Mouse (Mus musculus): ENCODE results near the gene Syt8.
A peak's percentile ranks its signal among the peaks of the same experiment; 100 is the strongest.

The Syt8 gene

DNA sequence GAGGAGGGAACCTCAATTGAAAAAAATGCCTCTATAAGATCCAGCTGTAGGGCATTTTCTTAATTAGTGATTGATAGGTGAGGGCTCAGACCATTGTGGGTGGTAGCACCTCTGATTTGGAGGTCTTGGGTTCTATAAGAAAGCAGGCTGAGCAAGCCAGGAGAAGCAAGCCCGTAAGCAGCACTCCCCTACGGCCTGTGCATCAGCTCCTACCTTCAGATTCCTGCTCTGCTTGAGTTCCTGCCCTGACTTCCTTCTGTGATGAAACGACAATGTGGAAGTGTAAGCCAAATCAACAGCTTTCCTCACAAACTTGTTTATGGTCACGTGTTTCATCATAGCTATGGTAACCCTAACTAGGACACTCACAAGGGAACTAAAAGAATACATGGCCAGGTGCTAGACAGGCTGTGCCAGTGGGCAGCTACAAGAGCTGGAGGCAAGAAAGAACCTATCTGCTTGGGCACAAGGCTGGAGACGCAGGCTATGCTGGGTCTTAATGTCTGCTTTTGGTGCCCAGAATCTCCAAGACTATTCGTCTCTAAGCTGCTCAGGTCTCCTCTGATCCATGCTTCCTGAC lies 14.5 kb downstream of the Syt8 start:
- DNase-seq, result no peak

DNA sequence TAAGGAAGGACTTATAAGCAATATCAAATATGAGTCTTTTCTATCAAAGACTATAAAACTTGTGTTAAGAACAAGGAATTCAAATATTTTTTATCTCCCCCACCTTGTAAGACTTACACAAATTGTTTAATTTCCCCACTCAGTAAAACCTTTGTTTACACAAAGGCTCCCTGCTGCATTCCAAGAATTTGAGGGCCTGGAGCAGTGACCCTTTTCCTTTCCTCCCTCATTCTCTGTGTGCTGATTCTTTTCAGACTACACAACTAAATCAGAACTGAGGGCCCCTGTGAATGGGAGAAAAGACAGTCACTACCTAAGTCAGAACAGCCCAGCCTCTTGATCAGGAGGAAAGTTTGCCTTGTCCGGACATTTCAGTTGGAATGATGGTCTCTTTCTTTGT lies 20.1 kb downstream of the Syt8 start:
- DNase-seq, result no peak

DNA sequence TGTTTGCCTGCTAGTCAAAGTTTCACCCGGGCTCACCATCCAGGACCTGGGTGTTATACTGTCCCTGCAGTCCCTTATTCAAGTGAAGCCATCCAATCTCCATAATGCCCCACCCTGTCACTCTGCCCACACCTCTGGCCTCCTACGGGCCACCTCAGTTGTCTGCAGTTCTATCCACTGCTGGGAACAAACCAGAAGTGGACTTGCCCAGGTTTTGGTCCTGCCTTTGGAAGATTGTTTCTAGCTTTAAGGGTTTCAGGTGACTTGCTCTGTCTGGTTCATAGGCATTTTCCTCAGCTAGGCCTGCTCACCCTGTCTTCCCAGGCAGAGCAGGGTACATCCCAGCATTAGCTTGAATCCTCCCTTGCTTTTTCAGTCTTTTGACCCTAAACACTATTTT lies 20.6 kb downstream of the Syt8 start:
- DNase-seq, result peak in 1 of 2 experiments; percentile 16

DNA sequence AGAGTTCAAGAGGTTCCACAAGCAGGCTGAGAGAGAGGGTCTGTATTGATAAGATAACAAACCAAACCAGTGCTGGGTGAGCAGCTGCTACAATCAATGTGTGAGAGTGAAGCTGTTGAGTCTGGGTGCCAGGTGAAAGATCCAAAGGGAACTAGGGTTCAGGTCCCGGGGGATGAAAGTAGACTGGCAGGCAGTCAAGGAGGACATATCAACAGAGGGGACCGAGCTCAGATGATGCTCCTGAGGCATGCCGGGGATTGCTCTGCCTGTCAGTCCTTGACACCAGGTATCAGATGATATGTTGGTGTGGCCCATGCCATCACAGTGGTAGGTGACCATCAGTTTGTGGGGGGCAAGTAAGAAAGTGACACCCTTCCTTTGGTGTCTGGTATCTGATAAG lies 22.2 kb downstream of the Syt8 start:
- DNase-seq, result peak in 1 of 2 experiments; percentile 19

DNA sequence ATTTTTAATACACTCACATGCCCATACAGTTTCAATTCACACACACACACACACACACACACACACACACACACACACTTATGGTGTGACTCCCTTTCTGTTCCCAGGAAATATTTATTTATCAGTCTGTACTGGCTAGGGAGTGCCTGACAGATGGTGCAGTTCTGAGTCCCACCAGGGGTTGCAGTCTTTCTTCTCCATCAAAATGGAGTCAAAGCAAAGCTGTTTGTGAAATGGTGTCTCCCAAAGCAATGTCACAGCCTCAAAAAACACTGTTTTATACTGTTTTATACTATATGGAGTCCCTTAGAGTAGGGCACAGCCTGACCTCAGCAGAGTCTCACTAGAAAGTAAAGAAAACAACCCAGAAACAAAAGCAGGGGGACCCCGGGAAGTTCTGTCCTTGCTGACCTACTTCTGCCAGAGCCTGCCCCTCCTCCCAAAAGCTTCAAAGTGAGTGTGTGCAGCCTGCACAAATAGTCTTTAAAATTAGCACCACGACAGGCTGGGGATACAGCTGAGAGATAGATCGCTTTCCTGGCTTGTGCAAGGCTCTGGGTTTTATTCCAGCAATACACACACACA lies 22.7 kb downstream of the Syt8 start:
- peak; percentile 59 to 64 for DNase-seq

DNA sequence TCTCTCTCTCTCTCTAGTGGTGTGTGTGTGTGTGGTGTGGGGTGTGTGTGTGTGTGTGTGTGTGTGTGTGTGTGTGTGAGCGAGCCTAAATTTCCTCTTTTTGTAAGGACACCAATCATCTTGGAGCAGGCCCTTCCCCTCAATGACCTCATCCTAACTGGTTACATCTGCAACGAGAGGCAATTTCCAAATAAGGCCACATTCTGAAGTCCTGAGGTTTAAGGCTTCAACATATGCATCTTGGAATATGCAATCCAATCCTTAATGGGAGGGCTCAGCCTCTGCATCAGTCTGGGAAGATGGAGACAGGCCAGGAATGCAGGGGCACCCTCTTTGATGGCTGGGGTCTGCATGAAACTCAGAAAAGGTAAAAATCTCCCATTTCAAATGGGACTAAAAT lies 23.4 kb downstream of the Syt8 start:
- DNase-seq, result peak; percentile 39 to 58

DNA sequence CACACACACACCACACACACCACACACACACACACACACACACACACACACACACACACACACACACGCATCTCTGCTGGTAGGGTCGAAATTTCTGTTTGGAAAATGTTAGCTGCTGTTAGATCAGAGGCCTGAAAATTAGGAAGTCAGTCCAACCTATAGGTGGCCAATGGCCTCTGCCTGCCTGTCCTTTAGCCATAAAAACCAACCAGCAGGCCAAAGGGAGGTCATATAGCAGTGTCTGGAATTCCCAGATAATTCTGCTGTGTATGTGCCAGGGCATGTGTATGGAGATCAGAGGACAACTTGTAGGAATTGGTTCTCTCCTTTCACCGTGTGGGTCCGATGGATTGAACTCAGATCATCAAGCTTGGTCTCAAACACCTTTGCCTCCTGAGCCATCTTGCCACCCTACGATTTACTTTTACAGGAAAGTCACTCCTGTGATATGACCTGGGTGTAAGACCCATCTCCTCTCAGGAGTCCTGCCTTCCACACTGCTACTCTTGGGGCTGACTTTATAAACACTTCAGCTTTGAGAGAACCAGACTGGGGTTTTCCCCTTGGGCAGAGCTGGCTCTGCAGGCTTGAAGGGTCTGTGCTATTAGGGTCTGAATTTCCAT lies 24.1 kb downstream of the Syt8 start:
- DNase-seq, result peak in 1 of 2 experiments; percentile 17

DNA sequence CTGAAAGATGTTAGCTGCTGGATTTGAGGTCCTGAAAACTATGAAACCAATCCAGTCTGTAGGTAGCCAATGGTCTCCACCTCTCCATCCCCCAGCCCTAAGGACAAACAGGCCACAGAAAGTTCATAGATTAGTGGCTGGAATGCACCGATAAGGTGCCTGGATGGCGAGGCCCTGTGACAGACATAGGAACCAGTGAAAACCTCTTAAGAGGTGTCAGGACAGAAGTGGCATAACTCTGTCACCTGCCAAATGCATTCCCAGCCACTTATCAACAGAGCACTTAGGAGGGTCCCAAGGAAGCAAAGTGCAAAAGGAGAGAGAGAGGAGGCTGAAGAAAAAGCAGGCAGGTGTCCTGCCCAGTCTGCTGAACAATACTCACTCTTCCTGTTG lies 24.6 kb downstream of the Syt8 start:
- peak in 1 of 2 experiments; percentile 36 for DNase-seq

DNA sequence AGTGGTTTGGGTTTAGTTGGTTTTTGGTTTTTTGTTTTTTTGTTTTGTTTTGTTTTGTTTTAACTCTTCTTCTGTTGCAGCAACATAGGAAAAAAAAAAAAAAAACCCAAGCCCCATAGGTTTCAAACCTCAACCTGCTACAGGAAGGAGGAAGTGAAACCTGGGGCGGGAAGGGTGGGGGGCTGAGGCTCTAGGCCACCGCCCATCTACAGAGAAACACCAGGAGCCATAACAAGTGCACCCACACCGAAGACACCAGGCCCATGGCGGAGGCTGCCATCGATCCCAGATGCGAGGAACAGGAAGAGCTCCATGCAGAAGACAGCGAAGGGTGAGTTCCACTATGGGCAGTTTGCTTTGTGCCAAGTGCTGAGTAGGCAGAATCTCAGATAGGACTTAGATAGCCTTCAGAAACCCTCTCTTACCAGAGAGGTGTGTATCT lies 26.0 kb downstream of the Syt8 start, which contains the start of gene Lsp1:
TSS of gene Lsp1 (plus strand) at position 174 of the 442 bp plus-strand sequence.
- DNase-seq, result peak in 1 of 2 experiments; percentile 30

DNA sequence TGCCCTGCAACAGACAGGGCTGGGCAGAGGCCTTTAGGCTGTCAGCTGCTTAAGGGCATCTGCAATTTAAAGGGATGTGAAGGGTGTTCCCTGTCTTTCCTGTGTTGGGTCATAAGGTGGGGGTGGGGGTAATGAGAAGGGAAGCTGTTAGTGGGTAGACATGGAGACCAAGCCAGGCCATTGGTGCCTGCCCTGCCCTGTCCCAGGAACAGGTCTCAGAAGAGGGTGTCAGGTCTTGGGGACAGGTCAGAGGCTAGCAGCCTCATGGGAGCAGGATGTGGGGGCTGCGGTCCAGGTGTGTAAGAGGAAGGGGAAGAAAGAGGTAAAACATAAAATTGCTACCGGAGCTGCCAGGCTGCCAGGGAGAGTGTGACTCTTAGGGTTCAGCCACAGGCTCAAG lies 26.8 kb downstream of the Syt8 start:
- peak in 1 of 2 experiments; percentile 31 for DNase-seq

DNA sequence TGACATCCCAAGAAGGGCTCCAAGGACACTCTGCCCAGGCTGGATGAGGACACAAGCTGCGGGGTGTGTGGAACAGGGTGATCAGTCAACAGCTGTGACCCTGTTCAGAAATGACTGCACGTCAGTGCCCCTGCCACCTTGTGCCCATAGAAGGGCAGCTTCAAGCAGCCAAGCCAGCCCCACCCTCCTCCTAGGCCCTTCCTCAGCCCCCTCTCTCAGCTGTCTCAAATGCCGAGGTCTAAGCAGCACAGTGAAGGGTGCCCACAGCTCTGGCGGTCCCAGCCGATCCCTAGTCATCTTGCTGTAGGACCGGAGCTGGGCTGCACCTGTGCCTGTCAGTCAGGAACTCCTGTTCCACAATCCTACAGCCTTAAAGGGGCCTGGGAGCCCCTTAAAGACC lies 27.5 kb downstream of the Syt8 start:
- peak in 1 of 2 experiments; percentile 20 for DNase-seq

DNA sequence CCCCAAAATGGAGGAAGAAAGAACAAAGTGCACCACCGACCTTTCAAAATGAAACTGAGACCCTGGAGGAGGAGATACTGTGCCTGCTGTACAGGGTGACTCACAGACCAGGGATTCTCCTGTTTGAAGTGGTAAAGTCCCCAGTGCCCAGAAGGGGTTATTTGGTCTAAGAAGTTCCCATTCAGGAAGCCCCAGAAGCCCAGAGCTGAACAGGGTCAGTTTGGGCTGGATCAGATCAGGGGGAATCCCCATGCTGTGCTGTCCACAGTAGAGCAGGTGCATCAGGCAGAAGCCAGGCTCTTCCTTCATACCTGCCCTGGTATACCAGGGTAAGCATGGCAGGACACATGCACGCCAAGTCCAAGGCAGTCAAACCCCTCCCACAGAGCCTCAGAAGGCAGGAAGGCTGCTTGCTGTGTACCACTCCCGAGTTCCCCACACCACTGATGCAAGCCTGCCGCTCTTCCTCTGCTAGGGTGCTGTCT lies 28.0 kb downstream of the Syt8 start:
- DNase-seq, result peak in 1 of 2 experiments; percentile 22

DNA sequence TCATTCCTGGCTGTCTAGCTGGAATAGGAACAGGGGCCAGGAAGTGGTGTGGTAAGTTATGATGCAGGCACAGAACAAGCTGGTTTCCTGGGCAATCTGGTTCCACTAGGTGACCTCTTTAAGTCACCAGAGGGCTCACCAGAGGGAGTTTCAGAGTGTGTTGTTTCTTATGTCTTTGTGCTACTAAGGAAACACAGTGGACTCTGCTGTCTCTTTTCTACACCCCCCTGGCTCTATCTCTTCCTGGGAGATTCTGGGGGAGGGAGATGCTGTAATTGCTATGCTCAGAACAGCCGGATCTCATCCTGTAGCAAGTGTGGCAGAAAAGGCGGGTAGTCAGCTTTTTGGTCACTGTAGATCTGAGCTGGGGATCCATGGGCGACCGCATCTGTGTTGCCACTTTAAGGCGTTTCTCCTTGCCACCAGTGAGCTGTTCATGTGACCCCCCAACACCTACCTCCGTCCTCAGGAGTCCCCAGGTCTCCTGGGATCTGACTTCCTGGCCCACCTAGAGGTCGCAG lies 35.6 kb downstream of the Syt8 start:
- no peak for DNase-seq

DNA sequence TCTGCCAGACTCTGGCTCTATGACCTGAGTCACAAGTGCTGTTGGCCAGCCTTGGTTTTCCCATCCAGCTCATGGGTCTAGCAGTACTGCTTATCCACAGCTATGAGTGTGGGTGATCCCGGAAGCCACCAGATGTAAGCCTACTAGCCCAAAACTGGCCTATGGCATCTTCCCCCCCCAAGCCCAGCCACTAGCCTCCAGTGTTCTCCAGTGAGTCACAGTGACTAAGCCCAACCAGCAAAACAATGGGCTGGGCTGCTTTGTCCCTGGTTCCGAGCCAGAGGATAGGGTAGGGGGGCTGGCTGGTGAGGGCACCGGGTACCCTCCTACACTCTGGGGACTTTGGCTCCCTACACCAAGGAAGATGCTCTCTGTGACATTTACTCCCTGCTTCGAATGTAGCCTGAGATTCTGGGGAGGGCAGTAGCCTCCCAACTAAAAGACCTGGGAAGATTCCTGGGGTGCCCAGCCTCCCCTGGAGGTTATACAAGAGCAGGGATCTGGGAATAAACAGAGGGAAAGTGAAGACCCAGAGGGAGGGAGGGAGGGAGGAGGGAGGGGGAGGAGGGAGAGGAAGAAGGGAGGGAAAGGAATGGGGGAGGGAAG lies 36.3 kb downstream of the Syt8 start:
- DNase-seq, result peak; percentile 67 to 78

DNA sequence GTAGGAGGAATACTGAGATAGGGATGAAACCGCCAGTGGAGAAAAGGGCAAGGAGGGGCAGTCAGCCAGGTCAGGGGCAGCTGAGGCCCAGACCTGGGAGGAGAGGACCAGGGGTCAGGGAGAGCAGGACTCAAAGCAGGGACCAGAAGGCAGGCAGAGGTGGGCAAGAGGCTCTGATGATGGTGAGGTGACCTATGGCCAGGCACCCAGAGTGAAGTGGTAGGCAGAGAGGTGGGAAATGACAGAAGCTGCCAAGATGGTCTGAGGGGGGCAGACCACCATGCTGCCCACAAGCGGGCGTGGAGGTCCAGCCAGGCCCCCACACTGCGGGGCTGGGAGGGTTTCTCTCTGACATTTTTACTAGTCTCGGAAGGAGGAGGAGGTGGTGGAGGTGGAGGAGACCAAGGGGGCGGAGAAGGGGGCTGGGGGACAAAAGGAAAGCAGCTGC lies 36.8 kb downstream of the Syt8 start:
- DNase-seq, result no peak

DNA sequence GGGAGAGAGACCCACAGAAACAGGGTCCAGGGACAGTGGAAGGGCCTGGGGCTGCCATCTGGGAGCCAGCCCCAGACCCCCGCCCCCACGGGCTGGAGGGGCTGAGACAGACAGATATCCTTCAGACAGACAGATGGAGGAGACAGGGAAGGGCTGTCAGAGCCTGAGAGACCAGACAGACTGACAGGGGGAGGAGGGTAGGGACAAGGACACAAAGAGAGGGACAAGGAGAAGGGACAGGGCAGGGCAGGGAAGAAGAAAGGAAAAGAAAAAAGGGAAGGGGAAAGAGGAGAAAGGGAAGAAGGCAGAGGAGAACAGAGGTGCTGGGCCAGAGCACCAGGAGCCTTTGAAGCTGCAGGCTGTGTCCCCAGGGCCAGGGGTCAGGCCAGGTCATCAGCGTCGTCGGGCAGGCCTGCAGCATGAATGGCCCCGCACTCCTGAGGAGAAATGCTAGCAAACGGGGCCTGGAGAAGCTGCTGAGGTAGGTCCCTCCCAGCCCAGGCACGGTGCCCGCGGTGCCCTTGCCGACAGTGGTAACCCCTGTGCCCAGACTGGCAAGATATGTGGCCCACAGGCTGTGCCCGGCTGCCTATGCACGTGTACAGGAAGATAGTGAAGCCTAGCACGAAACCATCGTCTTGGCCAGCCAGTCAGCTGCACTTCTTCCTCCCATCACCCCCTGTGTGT lies 37.4 kb downstream of the Syt8 start:
- DNase-seq, result peak in 1 of 2 experiments; percentile 29

DNA sequence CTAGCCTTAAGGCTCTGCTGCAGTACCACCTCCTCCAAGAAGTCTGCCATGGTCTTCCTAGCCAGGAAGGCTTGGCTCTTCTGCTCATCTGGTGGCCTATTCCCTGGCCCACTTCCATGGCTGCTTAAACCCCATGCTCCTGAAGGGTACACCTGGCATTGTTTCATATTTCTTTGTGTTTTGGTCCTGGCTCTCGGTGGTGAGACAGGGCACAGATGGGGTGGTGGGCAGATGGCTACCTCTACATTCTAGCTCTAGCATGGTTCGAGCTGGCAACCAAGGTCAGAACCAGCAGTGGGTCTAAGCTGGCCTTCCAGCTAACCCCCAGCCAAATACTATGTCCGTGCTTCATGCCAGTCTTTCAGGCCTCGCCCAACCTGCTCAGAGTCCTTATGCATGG lies 38.3 kb downstream of the Syt8 start:
- DNase-seq, result no peak

DNA sequence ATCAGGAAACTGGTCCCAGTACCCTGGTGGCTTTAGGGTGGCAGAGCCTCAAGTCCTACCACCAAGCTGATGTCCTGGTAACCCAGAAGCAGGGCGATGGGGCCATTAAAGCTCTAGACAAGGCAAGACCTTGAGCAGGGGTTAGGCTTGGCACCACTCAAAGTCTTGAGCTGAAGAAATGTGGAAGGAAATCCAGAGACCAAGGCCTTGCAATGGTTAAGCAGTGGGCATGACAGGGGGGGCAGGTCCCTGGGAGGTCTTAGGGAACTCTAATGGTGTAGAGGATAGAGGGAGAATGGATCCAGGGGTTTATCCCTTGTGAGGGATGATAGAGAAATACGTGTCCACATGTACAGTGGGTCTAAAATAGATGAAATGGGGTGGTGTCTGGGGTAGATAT lies 38.8 kb downstream of the Syt8 start:
- no peak for DNase-seq

DNA sequence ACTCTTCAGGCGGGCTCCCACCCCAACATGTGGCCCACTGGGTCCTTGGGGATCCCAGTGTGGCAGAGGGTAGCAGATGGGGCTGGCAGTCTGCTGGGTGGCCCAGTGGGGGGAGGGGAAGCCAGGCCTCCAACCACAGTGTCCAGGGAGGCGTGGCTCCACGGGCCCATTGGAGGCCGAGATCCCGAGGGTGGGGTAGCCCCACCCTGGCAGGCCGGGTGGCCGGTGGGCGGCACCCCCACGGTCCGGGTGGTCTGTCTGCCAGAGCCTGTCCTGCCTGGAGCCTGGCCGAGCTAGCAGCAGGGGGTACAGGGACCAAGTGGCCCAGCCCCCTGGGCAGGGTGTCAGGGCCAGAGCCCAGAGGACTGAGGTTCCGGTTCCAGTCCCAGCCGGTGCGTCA lies 40.1 kb downstream of the Syt8 start:
- DNase-seq, result peak; percentile 75 to 88

DNA sequence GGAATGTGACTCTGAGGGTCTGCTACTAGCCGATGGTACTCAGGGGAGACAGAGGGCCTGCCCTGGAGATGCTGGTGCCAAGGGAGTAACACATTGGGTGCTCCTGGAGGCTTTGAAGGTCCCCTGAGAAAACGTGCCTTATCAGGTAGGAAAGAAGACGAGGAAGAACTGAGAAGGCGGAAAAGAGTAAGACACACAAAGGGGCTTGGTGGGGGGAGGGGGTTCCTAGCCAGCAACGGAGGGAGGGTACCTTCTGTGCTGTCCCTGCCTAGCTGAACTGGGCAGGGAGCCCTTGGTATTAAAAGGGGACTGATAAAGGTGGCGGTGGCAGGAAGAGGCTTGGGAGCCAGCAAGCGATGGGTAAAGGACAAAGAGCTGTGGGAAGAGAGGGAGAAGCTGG lies 41.0 kb downstream of the Syt8 start:
- DNase-seq, result peak in 1 of 2 experiments; percentile 15

DNA sequence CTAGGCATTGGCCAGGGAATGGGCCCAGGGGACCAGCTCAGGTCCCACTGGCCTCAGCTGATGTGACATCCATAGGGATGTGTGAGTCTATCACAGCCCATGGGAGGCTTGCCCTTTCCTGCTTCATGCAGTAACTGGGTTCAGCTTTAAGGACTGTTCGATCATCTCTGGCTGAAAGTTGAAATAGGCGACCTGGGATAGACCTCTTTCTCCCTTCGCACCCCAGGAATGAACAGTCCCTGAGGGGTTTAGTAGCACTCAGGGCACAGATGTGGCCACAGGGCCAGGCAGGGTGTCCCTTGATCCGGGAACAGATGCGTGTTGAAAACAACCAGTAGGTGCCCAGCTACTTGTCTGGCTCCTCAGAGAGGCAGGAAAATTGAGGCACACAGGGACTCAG lies 41.6 kb downstream of the Syt8 start:
- peak in 1 of 2 experiments; percentile 17 for DNase-seq

DNA sequence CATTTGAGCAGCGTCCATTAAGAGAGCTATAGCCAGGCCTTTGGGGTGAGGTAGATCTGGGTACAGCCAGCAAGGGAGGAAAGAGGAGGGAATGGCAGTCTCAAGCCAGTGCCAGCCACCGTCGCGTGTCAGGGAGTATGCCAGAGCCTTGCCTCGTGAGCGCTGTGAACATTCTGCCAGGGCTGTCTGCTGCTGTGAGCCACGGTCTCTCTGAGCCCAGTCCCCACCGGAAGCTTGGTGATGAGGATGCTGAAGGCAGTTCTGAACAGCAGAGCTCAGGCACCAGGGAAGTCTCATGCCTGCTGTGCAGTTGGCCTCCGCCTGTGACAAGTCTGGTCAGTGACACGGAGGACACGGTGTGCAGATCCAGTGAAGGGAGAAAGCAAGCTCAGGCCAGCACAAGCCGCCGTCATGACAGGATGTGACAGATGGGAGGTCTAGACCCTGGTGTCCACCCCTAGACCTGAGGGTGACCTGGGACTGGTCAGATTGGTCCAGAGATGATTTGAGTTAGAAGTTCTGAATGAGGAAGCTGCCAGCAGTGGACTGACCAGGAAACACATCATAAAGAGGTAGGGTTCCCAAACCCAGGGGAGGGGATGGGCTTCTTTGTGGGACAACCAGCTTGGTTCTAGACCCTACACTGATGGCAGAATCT lies 42.3 kb downstream of the Syt8 start:
- peak in 1 of 2 experiments; percentile 21 for DNase-seq
